Mouse (Mus musculus): Measurements from ENCODE around the gene Rbm15b. TPM values are rescaled to one million over a fixed set of nuclear protein-coding genes. Genes with fewer than 3 reads are reported as not detected.

The Rbm15b gene
- total RNA-seq, 2 experiments from 2014 or later = 12.1 to 14.9 TPM

- DNase-seq = peak; percentile 21
These were observed 2.0 kb downstream of the Rbm15b start for GRCm38 (mm10) chr9:106884996-106885900.

GRCm38 (mm10) chr9:106884306-106884705, 2.9 kb downstream of the Rbm15b start:
- peak; percentile 15 for DNase-seq

GRCm38 (mm10) chr9:106883085-106883484, 4.1 kb downstream of the Rbm15b start:
- DNase-seq = no peak

GRCm38 (mm10) chr9:106882176-106882575, 5.1 kb downstream of the Rbm15b start:
- DNase-seq = no peak

GRCm38 (mm10) chr9:106881071-106881755, 6.0 kb downstream of the Rbm15b start:
- no peak for DNase-seq

GRCm38 (mm10) chr9:106879471-106879870, 7.8 kb downstream of the Rbm15b start:
- DNase-seq = no peak

GRCm38 (mm10) chr9:106876666-106877065, 10.6 kb downstream of the Rbm15b start:
- DNase-seq = no peak

- no peak for DNase-seq
These were observed 13.0 kb downstream of the Rbm15b start for GRCm38 (mm10) chr9:106874216-106874615.

GRCm38 (mm10) chr9:106858036-106858435, 29.2 kb downstream of the Rbm15b start:
- no peak for DNase-seq

- DNase-seq = no peak
These were observed 30.6 kb downstream of the Rbm15b start for GRCm38 (mm10) chr9:106856664-106857063.

GRCm38 (mm10) chr9:106842800-106843199, 44.4 kb downstream of the Rbm15b start:
- no peak for DNase-seq

GRCm38 (mm10) chr9:106840569-106840968, 46.7 kb downstream of the Rbm15b start:
- DNase-seq = no peak

Other genes with a start within 250 kb of the Rbm15b start
- gene Grm2, start 231.3 kb downstream of the Rbm15b start, total RNA-seq (2021) = under 1 TPM in 1 of 2 experiments, not detected in 1; 0.09 TPM
- gene Tex264, start 201.5 kb downstream of the Rbm15b start, total RNA-seq (2021) = 10 to 100 TPM; 18.9 to 21.7 TPM
- gene Rad54l2, start 98.2 kb downstream of the Rbm15b start, total RNA-seq (2021) = 10 to 100 TPM in 1 of 2 experiments, 1 to 10 TPM in 1; 8.5 to 11.5 TPM
- gene Dcaf1, start 65.6 kb downstream of the Rbm15b start, total RNA-seq (2021) = 10 to 100 TPM; 14.8 to 20.6 TPM
- 10 to 100 TPM; 54.1 to 64.3 TPM for gene Manf, start 4.6 kb upstream of the Rbm15b start, total RNA-seq (2021)